Mouse (Mus musculus) CH12.LX (cell line): ENCODE results near the gene Tmem37. TPM values are rescaled to one million over a fixed set of nuclear protein-coding genes. Genes with fewer than 3 reads are reported as not detected.

Experiments used
- DNase-seq: peaks from one replicate; pipeline ENCODE4 v3.0.0-alpha.2; 2013; ENCODE audit errors: extremely low read depth
- H3K27ac ChIP-seq: 2 replicates; pipeline ENCODE4 v1.5.1; 2012; ENCODE audit warnings: low read depth, mild to moderate bottlenecking, control low read depth, moderate library complexity; ENCODE audit not compliant: insufficient read depth
- H3K27me3 ChIP-seq: replicated peaks from 2 replicates; pipeline ENCODE3; 2012; ENCODE audit warnings: inconsistent platforms
- H3K36me3 ChIP-seq, 2 experiments: replicated peaks in 1 of 2; 2 replicates each; pipeline versions ENCODE3 to v1.6.1; 2012; ENCODE audit warnings: inconsistent platforms in 1 of 2, low read length in 1 of 2, mild to moderate bottlenecking in 1 of 2, mixed read lengths in 1 of 2, moderate library complexity in 1 of 2; ENCODE audit not compliant: control insufficient read depth in 1 of 2, insufficient read depth in 1 of 2
- H3K4me1 ChIP-seq, 2 experiments: 2 replicates each; pipeline ENCODE4 v1.6.1; 2012; ENCODE audit warnings: inconsistent platforms in 1 of 2, moderate library complexity in 1 of 2; ENCODE audit not compliant: insufficient read depth in 2 of 2, control insufficient read depth in 1 of 2
- H3K4me2 ChIP-seq: 2 replicates; pipeline ENCODE4 v1.6.1; 2012; ENCODE audit warnings: low read depth, mild to moderate bottlenecking, control low read depth; ENCODE audit not compliant: poor library complexity, insufficient read depth, severe bottlenecking
- H3K4me3 ChIP-seq, 3 experiments: fragments of 150-350 bp in 1 of 3; sonication (generic) in 1 of 3; replicated peaks in 1 of 3; 2 replicates each; pipeline versions ENCODE3 to v1.5.1; 2011 to 2012; ENCODE audit warnings: low read depth in 2 of 3, low read length in 2 of 3, mild to moderate bottlenecking in 2 of 3, moderate library complexity in 2 of 3, control low read depth in 1 of 3, improper control_type of control experiment in 1 of 3, inconsistent platforms in 1 of 3, mixed read lengths in 1 of 3; ENCODE audit not compliant: poor library complexity in 1 of 3
- H3K79me2 ChIP-seq: replicated peaks from 2 replicates; pipeline ENCODE4 v1.6.1; 2012; ENCODE audit warnings: mild to moderate bottlenecking, moderate library complexity; ENCODE audit not compliant: control insufficient read depth, poor library complexity, insufficient read depth, severe bottlenecking; ENCODE audit errors: extremely low read depth
- H3K9ac ChIP-seq: 2 replicates; pipeline ENCODE4 v1.6.1; 2012; ENCODE audit warnings: low read depth, mild to moderate bottlenecking, control low read depth, moderate library complexity; ENCODE audit not compliant: insufficient read depth
- H3K9me3 ChIP-seq: replicated peaks from 2 replicates; pipeline ENCODE3; 2012; ENCODE audit warnings: low read length, inconsistent platforms, mixed read lengths
- CHD2 ChIP-seq: IDR thresholded peaks from 2 replicates; pipeline ENCODE4 v1.6.1; 2011; ENCODE audit warnings: low read length, improper control_type of control experiment
- ELF1 ChIP-seq: IDR thresholded peaks from 2 replicates; pipeline ENCODE4 v1.6.1; 2014; ENCODE audit warnings: low read depth, mild to moderate bottlenecking, inconsistent platforms, low read length, improper control_type of control experiment
- EP300 ChIP-seq: IDR thresholded peaks from 2 replicates; pipeline ENCODE4 v1.6.1; 2011; ENCODE audit warnings: low read length, improper control_type of control experiment
- KAT2A ChIP-seq: IDR thresholded peaks from 2 replicates; pipeline ENCODE4 v1.6.1; 2012; ENCODE audit warnings: low read length, improper control_type of control experiment, inconsistent platforms; ENCODE audit not compliant: insufficient replicate concordance
- MAFK ChIP-seq: IDR thresholded peaks from 2 replicates; pipeline ENCODE4 v1.6.1; 2011; ENCODE audit warnings: low read length, improper control_type of control experiment; ENCODE audit not compliant: insufficient replicate concordance
- MEF2A ChIP-seq: IDR thresholded peaks from 2 replicates; pipeline ENCODE4 v1.6.1; 2014; ENCODE audit warnings: low read depth, mild to moderate bottlenecking, inconsistent platforms, low read length, improper control_type of control experiment, borderline replicate concordance
- MXI1 ChIP-seq: IDR thresholded peaks from 2 replicates; pipeline ENCODE4 v1.6.1; 2011; ENCODE audit warnings: mild to moderate bottlenecking, low read depth, low read length, improper control_type of control experiment
- NELFE ChIP-seq: IDR thresholded peaks from 2 replicates; pipeline ENCODE4 v1.6.1; 2011; ENCODE audit warnings: low read depth, low read length, improper control_type of control experiment
- PAX5 ChIP-seq: IDR thresholded peaks from 2 replicates; pipeline ENCODE4 v1.6.1; 2012; ENCODE audit warnings: low read length, inconsistent platforms, mixed read lengths
- POLR2A ChIP-seq: IDR thresholded peaks from 2 replicates; pipeline ENCODE4 v1.6.1; 2011; ENCODE audit warnings: low read depth, mild to moderate bottlenecking, improper control_type of control experiment, low read length
- SIN3A ChIP-seq: IDR thresholded peaks from 2 replicates; pipeline ENCODE4 v1.6.1; 2012; ENCODE audit warnings: low read length, improper control_type of control experiment, inconsistent platforms
- SMC3 ChIP-seq: IDR thresholded peaks from 2 replicates; pipeline ENCODE4 v1.6.1; 2011; ENCODE audit warnings: low read depth, low read length, improper control_type of control experiment
- TBP ChIP-seq: conservative IDR thresholded peaks from 2 replicates; pipeline ENCODE4 v1.6.1; 2011; ENCODE audit warnings: low read depth, low read length, improper control_type of control experiment
- UBTF ChIP-seq: IDR thresholded peaks from 2 replicates; pipeline ENCODE4 v1.6.1; 2012; ENCODE audit warnings: low read depth, mild to moderate bottlenecking, inconsistent platforms, low read length, improper control_type of control experiment, moderate library complexity
- USF1 ChIP-seq: IDR thresholded peaks from 2 replicates; pipeline ENCODE4 v1.6.1; 2014; ENCODE audit warnings: low read depth, mild to moderate bottlenecking, inconsistent platforms, low read length, improper control_type of control experiment
- USF2 ChIP-seq: conservative IDR thresholded peaks from 2 replicates; pipeline ENCODE4 v1.6.1; 2011; ENCODE audit warnings: low read depth, low read length, improper control_type of control experiment
- ZKSCAN1 ChIP-seq: IDR thresholded peaks from 2 replicates; pipeline ENCODE4 v1.6.1; 2012; ENCODE audit warnings: low read depth, inconsistent platforms, low read length, improper control_type of control experiment, borderline replicate concordance
- ZMIZ1 ChIP-seq: IDR thresholded peaks from 2 replicates; pipeline ENCODE4 v1.6.1; 2012; ENCODE audit warnings: low read depth, mild to moderate bottlenecking, inconsistent platforms, low read length, improper control_type of control experiment
- dilution Hi-C: fragments of 300-500 bp; cut with MboI; formaldehyde crosslinking; loops from 2 replicates; pipeline ENCODE4 v1.14.3; 2020; ENCODE audit warnings: low sequenced_read_pairs; ENCODE audit not compliant: extremely low pct_unique_long_range_greater_than_20kb, extremely low pct_ligation_motif_present
- in situ Hi-C: fragments of 300-500 bp; cut with MboI; formaldehyde crosslinking; loops from 3 replicates; pipeline ENCODE4 v1.14.3; 2019; ENCODE audit warnings: low sequenced_read_pairs, low pct_ligation_motif_present, low pct_unique_long_range_greater_than_20kb, mixed read lengths
- polyA plus RNA-seq: library from polyadenylated mRNA; unstranded; fragments of >175 nt; gene quantifications from 2 replicates; pipeline ENCODE4 v1.2.1, GENCODE M21; 2012; ENCODE audit warnings: low read depth; ENCODE audit not compliant: insufficient read length
- total RNA-seq, 2 experiments: library from RNA; depleted of rRNA; stranded (reverse); fragments of 300-350 nt in 1 of 2; fragments of >200 nt in 1 of 2; gene quantifications; 2 replicates each; pipeline ENCODE4 v1.2.3; 2012 to 2014

Gene Tmem37
- total and polyA plus RNA-seq, 3 experiments, result not detected

DNA sequence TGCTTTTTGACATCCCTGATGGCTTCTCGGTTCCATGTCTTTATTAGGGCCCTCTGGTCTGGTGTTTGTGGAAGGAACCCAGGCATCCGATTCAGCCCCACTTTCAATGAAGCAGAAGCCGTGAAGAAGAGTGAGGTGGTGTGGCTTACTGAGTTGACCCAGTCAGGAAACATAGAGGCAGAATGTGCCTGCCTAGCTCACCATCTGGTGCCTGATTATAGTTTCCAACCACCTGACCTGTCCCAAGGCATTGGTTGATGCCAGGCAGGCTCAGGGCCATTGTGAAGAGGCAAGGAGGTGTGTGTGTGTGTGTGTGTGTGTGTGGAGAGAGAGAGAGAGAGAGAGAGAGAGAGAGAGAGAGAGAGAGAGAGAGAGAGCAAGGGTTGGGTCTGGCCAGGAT, 43.4 kb downstream of the Tmem37 start:
- peaks cover 5% of the 10 kb centered on the region for H3K27me3 ChIP-seq
- no peaks in the 10 kb centered on the region for H3K9me3 ChIP-seq
- no peaks in the 10 kb centered on the region for H3K79me2 ChIP-seq
- in situ Hi-C loops, result loop anchor here (5.0 kb wide), 2 partner anchors 67 to 117 kb away; no protein-coding TSS in a partner anchor
- H3K9ac ChIP-seq, result no peak overlapping the region
- H3K36me3 ChIP-seq, result no peaks in the 10 kb centered on the region
- no peak overlapping the region for H3K4me3 ChIP-seq
- dilution Hi-C loops, result no loop called here
- DNase-seq, result no peak
- no peak overlapping the region for H3K27ac ChIP-seq
- no peak overlapping the region for H3K4me2 ChIP-seq
- peaks cover 0 to 12% of the 10 kb centered on the region in 2 experiments; a peak in 2 of 4 replicates for H3K4me1 ChIP-seq
- TF ChIP-seq SIN3A, result no peak
- TF ChIP-seq ZKSCAN1, result no peak
- TF ChIP-seq UBTF, result 0 out of 2 replicates have a peak, but pooled peaks have one; percentile 63
- TF ChIP-seq NELFE, result no peak
- TF ChIP-seq TBP, result peak; percentile 81
- TF ChIP-seq SMC3, result no peak

DNA sequence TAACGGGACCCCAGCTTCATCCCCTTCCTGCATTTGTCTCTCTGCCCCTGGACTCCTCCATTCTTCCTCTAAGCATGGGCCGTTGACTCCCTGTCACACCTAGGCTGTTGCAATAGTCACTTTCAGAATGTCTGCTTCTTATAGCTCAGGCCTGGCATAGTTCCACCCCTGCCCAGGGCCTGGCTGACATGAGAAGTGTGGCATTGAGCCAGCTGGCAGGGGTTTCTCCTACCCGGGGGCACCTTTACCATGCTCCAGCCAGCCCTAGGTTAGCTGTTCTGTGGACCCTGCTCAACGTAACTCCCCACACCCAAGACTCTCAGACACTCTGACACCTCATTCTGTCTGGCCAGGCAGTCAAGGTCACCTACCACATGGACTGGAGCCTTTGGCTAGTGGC, 46.2 kb downstream of the Tmem37 start:
- Histone ChIP-seq H3K4me2 (no peak overlapping the region), H3K79me2 (no peaks in the 10 kb centered on the region), H3K9ac (no peak overlapping the region), H3K27ac (no peak overlapping the region), H3K4me3 (no peak overlapping the region)
- DNase-seq, result no peak
- TF ChIP-seq MEF2A (no peak), PAX5 (no peak), CHD2 (no peak), POLR2A (no peak), USF2 (no peak), ELF1 (no peak), MXI1 (no peak), EP300 (no peak), USF1 (no peak), KAT2A (no peak), MAFK (no peak), ZMIZ1 (no peak)
- TF ChIP-seq, all 38 proteins: peak for 0
- peaks cover 0 to 11% of the 10 kb centered on the region in 2 experiments; a peak in 1 of 4 replicates for H3K4me1 ChIP-seq
- H3K9me3 ChIP-seq, result no peaks in the 10 kb centered on the region
- in situ Hi-C loops, result no loop called here
- dilution Hi-C loops, result no loop called here
- H3K27me3 ChIP-seq, result peaks cover 5% of the 10 kb centered on the region
- H3K36me3 ChIP-seq, result no peaks in the 10 kb centered on the region
